Mouse (Mus musculus) heart, adult 2 months (tissue): ENCODE measurements at regions not wholly inside any gene's neighbourhood (a gene's known extent, or its start where the extent isn't known, plus 50 kb on each side); places are given as distances from the start of the nearest gene placed in this dataset.

Source experiments
- CTCF ChIP-seq: fragments of 200-600 bp; IDR thresholded peaks from 2 replicates; pipeline ENCODE4 v1.8.1; 2022; ENCODE audit warnings: antibody characterized with exemption, mild to moderate bottlenecking, moderate library complexity
- EP300 ChIP-seq: fragments of 200-500 bp; IDR thresholded peaks from 2 replicates; pipeline ENCODE4 v1.6.1; 2011; ENCODE audit warnings: low read depth, low read length, control low read depth; ENCODE audit not compliant: insufficient read depth
- POLR2A ChIP-seq: fragments of 200-500 bp; IDR thresholded peaks from 2 replicates; pipeline ENCODE4 v1.6.1; 2011; ENCODE audit warnings: mild to moderate bottlenecking, low read depth, low read length, control low read depth; ENCODE audit not compliant: insufficient read depth

- no peak for TF ChIP-seq EP300
- TF ChIP-seq CTCF, result no peak
- no peak for TF ChIP-seq POLR2A
Observed at GRCm38 (mm10) chr15:96153489-96153888, 133.8 kb upstream of the Arid2 start.
